Mouse (Mus musculus) ES-Bruce4 (cell line): Measurements from ENCODE around the gene Pstpip1.
A peak's percentile ranks its signal among the peaks of the same experiment; 100 is the strongest.

ENCODE experiments used
- CTCF ChIP-seq: IDR thresholded peaks from one replicate; pipeline ENCODE4 v1.8.1; 2011; ENCODE audit warnings: low read depth, low read length
- EP300 ChIP-seq: IDR thresholded peaks from 2 replicates; pipeline ENCODE4 v1.6.1; 2011; ENCODE audit warnings: low read depth, low read length; ENCODE audit not compliant: insufficient read depth

DNA sequence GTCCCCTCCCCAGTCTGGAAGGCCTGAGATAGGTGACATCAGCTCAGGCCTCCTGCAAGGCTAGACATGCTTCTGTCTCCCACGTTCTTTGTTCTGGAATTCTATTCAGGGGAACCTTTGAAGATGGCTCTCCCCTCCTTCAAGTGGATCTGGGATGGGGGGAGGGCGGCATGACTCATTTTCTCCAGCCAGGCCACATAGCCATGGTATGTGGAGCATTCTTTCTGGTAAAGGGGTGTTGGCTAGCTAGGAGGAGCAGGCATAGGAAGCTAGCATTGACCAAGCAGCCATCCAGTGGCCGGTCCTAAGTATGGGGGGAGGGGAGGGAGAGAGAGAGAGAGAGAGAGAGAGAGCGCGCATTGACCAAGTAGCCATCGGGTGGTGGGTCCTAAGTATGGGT lies 17.8 kb downstream of the Pstpip1 start:
- TF ChIP-seq EP300 (peak; percentile 59; the same call in 1 of the 2 replicates), CTCF (no peak)
